Mouse (Mus musculus) small intestine, adult 10 weeks (tissue): Measurements from ENCODE around the gene Mrps30. TPM values are rescaled to one million over a fixed set of nuclear protein-coding genes. Genes with fewer than 3 reads are reported as not detected.

Source experiments
- polyA plus RNA-seq: library from polyadenylated mRNA; stranded (reverse); fragments of 350-450 nt; fragmentation: Illumina TruSeq; extraction: RNeasy Lipid Tissue Mini Kit (QIAGEN cat#74804); gene quantifications from one replicate; pipeline ENCODE4 v1.2.3, GENCODE M21; 2014; ENCODE audit warnings: low replicate concordance

Mrps30 gene
- polyA plus RNA-seq, result 37.2 TPM

GRCm38 (mm10) chr13:118386511-118387447 lies at the start of gene Mrps30, which contains the start of gene B430218F22Rik:
TSS of gene Mrps30 (minus strand) at chr13:118387252.
TSS of gene B430218F22Rik (plus strand) at chr13:118386630.

Other genes with a start within 250 kb of the Mrps30 start
- not detected for gene B430218F22Rik, start 622 bp downstream of the Mrps30 start, polyA plus RNA-seq